Mouse (Mus musculus) cerebellum, adult 11-12 months (tissue): ENCODE results near the gene Arhgap29.

Experiments used
- DNase-seq: peaks from one replicate; pipeline ENCODE4 v3.0.0; 2022

Arhgap29 gene

GRCm38 (mm10) chr3:121952041-121952591 lies at the start of gene Arhgap29:
TSS of gene Arhgap29 (plus strand) at chr3:121952541.
- DNase-seq: no peak

GRCm38 (mm10) chr3:121902729-121903128 lies 49.6 kb upstream of the Arhgap29 start:
- DNase-seq: no peak

- no peak for DNase-seq
Observed at GRCm38 (mm10) chr3:121903286-121903685, 49.1 kb upstream of the Arhgap29 start.

- no peak for DNase-seq
Observed at GRCm38 (mm10) chr3:121903695-121904094, 48.6 kb upstream of the Arhgap29 start.

GRCm38 (mm10) chr3:121904476-121904875 lies 47.9 kb upstream of the Arhgap29 start:
- no peak for DNase-seq

- DNase-seq: no peak
Observed at GRCm38 (mm10) chr3:121906623-121907022, 45.7 kb upstream of the Arhgap29 start.

- no peak for DNase-seq
Observed at GRCm38 (mm10) chr3:121909155-121909554, 43.2 kb upstream of the Arhgap29 start.

- DNase-seq: no peak
Observed at GRCm38 (mm10) chr3:121913476-121913875, 38.9 kb upstream of the Arhgap29 start.

GRCm38 (mm10) chr3:121914459-121915185 lies 37.7 kb upstream of the Arhgap29 start:
- no peak for DNase-seq

GRCm38 (mm10) chr3:121915191-121915590 lies 37.1 kb upstream of the Arhgap29 start:
- DNase-seq: no peak

- no peak for DNase-seq
Observed at GRCm38 (mm10) chr3:121916802-121917532, 35.4 kb upstream of the Arhgap29 start.

GRCm38 (mm10) chr3:121917658-121918057 lies 34.7 kb upstream of the Arhgap29 start:
- DNase-seq: no peak

GRCm38 (mm10) chr3:121919961-121920360 lies 32.4 kb upstream of the Arhgap29 start:
- no peak for DNase-seq

GRCm38 (mm10) chr3:121920769-121921168 lies 31.6 kb upstream of the Arhgap29 start:
- no peak for DNase-seq

GRCm38 (mm10) chr3:121924768-121925486 lies 27.4 kb upstream of the Arhgap29 start:
- DNase-seq: no peak

GRCm38 (mm10) chr3:121927601-121928000 lies 24.7 kb upstream of the Arhgap29 start:
- no peak for DNase-seq

- no peak for DNase-seq
Observed at GRCm38 (mm10) chr3:121932815-121933214, 19.5 kb upstream of the Arhgap29 start.

- DNase-seq: no peak
Observed at GRCm38 (mm10) chr3:121936241-121936640, 16.1 kb upstream of the Arhgap29 start.

- no peak for DNase-seq
Observed at GRCm38 (mm10) chr3:121937036-121937435, 15.3 kb upstream of the Arhgap29 start.

- no peak for DNase-seq
Observed at GRCm38 (mm10) chr3:121939658-121940057, 12.7 kb upstream of the Arhgap29 start.

- DNase-seq: no peak
Observed at GRCm38 (mm10) chr3:121940094-121940889, 12.0 kb upstream of the Arhgap29 start.

- DNase-seq: no peak
Observed at GRCm38 (mm10) chr3:121941204-121941745, 11.1 kb upstream of the Arhgap29 start.
